Mouse (Mus musculus) CH12F3 (cell line): Measurements from ENCODE around the gene Rnaset2b.
"Not testable (repeated sequence)": the region's sequence is repeated elsewhere in the genome, so short reads cannot be mapped to it uniquely, and the experiment has no call there.

ENCODE experiments used
- in situ Hi-C: fragments of 300-500 bp; cut with MboI; formaldehyde crosslinking; loops from 2 replicates; pipeline ENCODE4 v1.14.3; 2020; ENCODE audit warnings: low sequenced_read_pairs

Rnaset2b gene

DNA sequence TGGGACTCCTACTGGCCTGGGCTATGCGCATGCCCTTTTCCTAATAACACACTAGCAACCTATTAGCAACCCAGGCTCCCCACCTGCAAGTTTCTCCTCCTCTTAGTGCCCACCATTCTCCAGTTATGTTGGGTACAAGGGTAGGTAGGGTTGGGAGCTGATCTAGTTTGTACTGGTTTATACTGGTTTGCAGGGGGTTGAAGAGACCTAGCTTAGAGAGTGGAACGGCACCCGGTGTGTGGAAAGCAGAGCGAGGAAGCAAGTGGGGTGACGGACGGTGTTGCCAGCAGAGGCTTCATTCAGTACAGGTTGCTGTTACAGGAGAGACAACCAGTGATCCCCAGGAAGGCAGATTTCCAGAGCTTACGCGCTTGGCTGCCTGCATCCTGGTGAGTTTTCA lies at the start of gene Rnaset2b:
Rnaset2b (plus strand) TSS at position 301 of the 400 bp plus-strand sequence.
- in situ Hi-C loops = not testable (repeated sequence)

DNA sequence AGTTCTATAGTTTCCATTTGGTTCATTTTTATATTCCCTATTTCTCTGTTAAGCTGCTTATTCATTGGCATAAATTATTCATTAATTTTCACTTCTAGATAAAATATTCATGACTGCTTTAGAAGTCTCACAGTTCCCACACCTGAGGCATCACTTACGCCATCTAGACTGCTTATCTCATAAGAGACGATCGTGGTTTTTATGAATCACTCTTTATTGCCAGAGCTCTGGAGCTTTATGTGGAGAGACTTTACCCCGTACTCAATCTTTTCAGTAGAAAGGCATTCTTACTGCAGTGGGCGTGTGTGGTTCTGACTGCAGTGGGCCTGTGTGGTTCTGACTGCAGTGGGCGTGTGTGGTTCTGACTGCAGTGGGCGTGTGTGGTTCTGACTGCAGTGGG lies 38.8 kb upstream of the Rnaset2b start:
- in situ Hi-C loops = not testable (repeated sequence)

DNA sequence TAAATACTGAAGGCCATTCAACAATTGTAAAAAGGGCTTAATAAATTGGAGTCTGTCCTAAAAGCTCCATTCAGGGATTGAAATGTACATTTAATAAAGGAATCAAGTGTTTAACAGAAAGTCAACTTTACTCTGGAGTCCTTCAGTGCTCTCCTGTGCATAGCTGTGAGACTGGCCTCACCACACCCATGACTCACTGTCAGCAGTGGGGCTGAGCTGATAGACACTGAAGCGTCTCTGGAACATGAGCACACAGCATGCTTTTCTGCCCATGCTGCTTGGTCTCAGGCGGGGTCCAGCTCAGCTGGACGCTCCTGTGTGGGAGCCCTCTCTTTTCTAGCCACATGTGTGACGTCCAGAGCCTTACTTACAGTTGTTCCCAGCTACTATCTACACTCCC lies 27.9 kb upstream of the Rnaset2b start:
- in situ Hi-C loops = not testable (repeated sequence)

DNA sequence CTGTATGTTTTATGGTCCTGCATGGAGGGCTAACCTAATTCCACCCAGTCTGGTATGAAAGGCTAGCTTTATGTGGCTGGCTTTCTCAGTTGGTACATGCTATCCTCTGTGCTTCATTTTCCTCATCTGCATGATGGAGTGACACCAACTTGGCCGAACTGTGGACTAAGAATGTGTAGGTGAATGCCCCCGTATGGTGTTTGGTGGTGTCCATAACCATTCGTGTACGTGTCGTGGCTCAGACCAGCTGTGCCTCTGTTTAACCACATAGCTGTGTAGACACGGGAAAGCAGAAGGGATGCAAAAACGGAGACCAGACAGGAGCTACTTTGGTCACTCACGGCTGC lies 22.8 kb upstream of the Rnaset2b start:
- in situ Hi-C loops = not testable (repeated sequence)

DNA sequence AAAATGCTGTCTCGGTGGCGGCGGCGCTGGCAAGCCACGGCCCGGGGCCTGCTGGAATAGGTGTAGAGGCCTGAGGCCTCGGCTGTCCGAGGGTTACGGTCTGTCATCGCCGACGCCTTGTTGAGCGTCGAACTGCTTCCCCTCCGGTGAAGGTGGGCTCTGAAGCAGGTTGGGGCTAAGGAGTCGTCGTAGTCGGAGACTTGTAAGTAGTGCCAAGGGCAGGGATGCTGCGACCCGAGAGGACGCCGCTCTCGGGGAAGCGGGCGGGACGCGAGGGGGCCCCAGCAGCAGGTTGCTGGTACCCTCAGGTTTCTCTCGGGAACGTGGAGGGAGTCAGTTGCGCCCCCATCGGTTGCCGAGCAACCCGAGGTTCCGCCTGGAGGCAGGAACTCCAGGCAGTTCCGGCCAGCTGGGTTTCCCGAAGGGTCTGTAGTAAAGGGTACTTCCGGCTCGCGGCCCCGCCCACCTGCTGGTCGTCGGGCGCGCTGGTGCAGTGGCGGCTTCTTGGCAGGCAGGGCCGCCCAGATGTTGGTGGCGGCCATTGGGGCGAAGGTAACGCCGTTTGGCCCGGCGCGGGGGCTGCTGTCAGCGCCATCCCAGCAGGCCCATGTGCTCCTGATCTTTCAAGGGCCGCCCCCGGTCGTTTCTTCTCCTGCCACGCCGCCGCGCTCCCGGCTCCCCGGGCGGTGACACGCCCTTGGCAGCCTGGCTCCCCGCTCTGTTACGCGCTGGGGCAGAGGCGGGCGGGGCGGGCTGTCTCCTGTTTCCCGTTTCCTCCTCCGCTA lies 22.3 kb upstream of the Rnaset2b start, which contains the start of gene Rsph3b:
Rsph3b (minus strand) TSS at position 699 of the 785 bp plus-strand sequence.
- in situ Hi-C loops = not testable (repeated sequence)

DNA sequence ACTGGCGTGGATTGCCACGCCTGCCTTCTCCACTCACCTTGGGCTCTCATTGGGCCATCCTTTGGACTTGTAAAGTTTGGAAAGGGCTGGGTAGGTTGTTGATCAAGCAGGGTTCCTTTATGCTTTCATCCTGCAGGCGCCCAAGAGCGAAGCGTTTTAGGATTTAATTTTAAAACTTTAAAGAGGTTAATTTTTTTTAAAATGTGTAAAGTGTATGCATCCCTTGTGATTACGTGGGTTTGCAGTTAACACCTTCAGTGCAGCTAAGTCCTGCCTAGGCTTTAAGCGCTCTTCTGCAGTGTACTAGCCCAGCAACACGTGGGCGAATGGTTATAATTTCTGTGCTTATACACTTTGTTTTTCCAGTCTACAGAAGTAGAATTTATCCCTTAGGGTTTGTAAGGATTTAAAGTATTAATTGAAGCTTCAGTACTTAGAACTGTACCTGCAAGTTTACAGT lies 21.6 kb upstream of the Rnaset2b start:
- in situ Hi-C loops = not testable (repeated sequence)

DNA sequence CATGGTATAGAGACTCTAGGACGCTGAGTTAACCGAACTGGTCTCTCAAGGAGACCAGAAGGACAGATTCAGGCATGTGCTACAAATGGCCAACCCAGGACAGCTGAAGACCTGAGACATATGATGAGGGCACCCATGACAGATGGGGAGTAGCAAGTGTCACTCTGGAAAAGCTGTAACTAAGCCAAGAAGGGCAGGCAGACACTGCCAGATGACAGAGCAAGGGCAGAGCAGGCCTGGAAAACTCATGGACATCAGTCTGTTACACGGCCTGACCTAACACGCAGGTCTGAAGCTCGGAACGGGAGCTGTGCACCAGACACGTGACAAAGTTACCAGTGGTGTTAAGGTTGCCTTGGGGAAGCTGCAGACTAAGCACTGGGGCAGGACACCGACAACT lies 11.6 kb upstream of the Rnaset2b start:
- in situ Hi-C loops = not testable (repeated sequence)

DNA sequence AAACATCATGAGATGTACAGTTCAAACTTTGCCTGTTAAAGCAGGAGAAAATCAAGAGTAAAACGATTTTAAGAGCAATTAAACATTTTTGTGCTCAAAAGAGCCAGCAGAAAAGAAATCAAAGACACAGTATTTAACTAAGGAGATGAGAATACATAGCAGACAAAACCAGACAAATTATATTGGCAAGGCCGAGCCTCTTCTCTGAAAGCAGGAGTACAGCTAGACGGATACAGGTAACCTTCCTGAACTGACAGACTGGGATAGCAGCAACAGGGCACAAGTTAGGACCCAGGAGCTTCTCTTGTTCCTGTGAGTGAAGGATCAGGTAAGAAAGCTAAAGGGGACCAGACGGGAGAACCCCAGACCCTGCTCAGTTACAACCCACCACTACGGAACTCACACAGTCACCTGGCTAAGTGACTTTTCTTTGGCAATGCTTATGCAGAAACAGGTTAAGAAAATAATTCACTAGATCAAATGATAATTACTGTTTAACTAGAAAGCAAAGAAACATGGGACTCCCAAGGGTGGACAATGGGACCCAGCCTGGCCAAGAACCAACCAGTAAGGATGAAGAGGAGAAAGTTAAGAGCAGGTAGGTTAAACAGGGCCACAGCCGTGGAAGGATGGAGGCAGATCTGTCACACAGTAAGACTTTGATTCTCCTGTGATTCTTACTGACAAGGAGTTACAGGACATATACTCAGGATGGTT lies 10.7 kb upstream of the Rnaset2b start:
- in situ Hi-C loops = not testable (repeated sequence)

DNA sequence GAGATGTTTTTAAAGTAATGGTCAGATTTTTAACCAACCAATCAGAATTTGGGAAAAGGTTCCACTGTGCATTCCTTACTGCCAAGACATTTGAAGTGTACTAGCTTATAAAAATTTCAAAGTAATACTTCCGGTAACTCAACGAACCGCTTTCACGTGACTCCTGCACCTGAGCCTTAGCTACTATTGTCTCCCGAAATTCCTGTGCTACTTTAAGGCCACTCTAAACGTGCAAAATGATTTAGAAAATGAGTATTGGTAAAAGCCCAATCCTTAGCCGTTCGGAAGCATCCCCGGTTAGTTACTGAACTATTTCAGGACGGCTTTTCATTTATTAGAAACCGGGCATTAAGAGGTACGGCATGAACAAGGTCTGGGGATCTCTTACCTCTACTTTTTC lies 10.1 kb upstream of the Rnaset2b start:
- in situ Hi-C loops = not testable (repeated sequence)

DNA sequence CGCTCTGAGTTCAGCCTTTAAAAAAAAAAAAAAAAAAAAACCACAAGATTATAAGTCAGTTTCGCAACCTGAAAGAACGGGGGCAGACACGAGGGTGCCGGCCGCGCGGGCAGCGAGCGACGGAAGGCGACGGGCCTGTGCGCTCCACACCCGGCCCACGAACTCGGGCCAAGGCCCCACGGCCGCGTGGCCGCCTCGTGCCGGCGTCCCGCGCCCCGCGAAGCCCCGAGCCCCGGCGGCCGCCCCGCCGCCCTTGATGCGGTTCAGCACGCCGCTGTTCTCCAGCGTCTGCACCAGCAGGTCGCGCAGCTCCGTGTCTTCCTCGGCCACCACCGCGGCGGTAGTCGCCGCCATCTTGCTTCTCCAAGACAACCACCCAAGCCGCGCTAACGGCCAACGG lies 9.7 kb upstream of the Rnaset2b start, which contains the start of gene Tagap1:
Tagap1 (minus strand) TSS at position 381 of the 400 bp plus-strand sequence.
- in situ Hi-C loops = not testable (repeated sequence)

DNA sequence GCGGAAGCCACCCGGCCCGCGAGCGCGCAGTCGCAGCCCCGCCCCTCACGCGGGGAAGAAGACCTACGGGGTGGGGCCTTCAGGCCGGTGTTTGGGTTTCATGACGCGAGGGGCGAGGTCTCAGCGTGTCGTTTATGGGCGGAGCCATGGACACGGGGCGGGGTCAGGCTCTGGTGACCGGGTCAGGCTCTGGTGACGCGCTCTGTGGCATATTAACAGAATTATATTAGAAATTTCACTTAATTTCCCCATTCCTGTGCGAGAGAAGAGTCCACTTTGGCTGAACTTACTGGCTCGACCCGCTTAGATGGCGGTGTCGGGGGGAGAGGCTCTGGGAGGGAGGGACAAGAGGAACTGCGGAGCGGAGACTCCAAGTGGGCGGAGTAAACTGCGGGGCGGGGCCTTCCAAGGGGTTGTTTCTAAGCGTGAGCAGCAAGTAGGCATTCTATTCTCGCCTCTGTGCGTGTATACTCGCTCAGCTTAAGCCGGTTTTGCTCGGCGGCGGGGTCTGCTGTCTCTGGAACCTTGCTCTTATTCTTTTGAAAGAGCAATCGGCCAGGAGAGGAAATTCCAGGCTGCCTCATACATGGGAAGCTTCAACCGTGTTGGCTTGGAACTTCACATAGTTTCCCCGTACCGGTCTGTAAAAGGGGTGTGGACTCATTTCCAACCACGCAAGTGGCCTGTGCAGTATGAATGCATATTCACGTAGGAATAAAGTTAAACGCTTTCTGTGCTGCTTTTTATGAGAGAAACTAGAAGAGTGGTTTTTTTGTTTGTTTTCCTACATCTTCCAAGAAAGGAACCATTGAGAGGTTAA lies 9.0 kb upstream of the Rnaset2b start:
- in situ Hi-C loops = not testable (repeated sequence)

DNA sequence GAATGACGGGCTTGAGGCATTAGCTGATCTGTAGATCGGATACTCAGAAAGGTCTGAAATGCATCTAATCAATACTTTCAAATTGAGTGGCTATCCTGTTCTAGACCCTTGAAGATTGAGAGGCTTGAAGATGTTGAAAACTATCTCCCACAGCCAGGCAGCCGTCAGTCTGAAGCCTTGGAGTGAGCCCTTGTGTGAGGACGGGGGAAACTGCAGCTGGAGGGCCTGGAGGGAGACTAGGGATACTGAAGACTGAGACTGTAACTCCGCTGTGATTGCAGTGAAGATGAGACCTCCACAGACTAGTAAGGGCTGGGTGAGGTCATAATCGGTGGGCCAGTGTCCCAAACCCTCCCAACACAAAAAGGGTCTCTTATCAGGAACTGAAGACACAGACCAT lies 8.1 kb upstream of the Rnaset2b start:
- in situ Hi-C loops = not testable (repeated sequence)

DNA sequence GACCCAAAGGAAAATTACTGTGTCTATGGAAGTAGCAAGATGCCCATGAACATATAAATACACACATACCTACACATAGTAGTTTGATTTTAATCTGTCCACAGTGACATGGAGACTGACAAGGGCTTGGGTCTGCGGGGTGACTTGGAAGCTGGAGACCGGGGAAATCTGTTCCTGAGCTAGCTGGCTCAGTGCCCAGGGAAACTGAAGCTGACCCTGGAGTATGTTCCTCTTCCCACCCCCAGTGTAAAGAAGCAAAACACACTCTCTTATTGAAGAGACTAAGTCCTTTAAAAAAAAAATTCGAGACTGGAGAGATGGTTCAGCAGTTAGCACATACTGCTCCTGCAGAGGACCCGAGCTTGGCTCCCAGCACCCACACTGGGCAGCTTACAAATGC lies 7.5 kb upstream of the Rnaset2b start:
- in situ Hi-C loops = not testable (repeated sequence)

DNA sequence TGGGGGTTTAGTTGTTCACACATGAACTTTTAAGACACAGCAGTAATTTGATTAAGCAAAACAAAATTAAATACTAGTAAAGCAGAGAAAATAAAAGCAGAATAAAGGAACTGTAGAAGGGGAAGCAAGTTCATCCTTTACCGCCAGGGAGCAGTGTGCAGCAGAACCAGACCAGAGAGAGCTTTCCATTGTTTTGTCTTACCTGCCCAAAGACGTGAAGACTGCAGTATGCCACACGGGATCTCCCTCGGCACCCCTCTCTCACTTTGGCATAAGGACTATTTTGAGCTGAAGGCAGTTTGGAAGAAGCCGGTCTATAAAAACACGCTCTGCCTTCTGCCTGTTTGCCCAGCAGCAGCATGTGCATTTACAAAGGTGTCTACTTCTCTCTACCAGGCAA lies 5.1 kb upstream of the Rnaset2b start:
- in situ Hi-C loops = not testable (repeated sequence)

DNA sequence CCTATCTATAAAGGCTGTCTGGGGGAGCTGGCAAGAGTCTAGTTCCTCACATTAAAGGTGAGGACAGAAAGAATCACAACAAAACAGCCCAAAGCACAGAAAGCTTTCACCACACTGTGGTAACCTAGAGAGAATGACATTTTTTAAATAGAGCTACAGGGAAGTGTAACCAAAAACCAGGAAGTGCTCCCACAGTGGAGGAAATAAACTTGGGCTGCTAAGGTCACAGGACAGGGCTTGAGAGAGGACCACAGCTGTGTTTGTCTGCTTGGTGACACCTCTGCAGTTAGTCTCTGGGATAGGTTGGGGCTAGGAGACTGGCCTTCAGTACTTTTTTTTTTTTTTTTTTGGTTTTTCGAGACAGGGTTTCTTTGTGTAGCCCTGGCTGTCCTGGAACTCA lies 2.8 kb upstream of the Rnaset2b start:
- in situ Hi-C loops = not testable (repeated sequence)

DNA sequence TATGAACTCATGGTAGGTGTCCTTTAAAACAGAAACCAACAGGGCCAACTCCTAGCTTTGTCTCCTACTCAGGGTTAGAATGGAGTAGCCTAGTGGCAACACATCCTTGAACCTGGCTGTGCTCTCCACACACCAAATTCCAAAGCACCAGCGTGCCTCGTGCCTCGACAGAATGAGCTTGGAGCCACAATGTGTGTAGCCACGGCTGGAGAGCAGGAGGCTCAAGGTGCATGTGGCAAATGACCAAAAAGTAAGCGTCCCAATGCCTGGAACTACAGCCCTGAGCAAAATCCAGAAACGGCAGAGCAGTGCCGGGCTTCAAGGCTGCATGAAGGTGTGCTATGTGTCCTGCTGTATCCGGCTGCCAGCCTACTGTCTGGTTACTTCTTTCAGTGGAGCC lies 804 bp downstream of the Rnaset2b start:
- in situ Hi-C loops = not testable (repeated sequence)

DNA sequence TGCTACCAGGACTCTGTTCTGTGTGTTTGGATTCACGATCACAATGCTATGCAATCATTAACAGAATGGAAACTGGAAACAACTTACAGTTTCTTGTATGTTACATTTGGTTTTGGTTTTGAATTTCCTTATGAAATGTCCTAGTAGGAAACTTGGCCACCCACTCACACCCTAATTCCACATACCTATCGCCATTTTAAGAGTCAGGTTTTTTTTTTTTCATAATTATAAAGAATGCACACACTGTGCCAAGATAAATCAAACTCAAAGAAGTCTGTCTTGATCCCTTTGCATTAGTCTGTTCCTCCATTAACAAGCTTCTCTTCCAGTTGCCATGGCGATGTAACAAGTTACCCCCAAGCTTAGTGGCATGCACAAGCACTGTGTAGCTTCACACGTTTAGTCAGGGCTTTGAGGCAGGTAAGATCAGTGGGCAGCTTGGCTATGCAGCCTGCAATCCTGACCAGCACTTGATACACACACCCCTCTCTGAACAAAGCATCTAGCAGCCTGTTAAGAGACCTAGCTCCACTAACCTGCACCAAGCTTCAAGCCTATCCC lies 2.5 kb downstream of the Rnaset2b start:
- in situ Hi-C loops = not testable (repeated sequence)

DNA sequence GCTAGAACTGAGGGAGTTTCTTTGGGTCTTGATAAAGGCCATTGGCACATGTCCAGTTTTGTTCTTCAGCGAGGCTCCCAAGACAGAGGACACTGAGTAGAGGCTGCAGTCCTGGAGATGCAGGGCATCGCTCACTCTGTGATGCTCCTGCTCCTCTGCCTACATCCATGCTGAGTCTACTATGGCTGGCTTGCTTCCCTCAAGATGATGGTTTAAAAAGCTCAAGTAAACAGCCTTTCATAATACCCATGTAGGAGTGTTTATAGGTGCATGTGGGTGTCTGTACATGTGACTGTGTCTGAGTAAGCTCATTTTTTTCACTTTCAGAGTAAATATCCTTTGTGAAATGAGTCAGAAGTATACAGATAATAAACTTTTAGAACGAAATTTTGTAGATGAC lies 4.6 kb downstream of the Rnaset2b start:
- in situ Hi-C loops = not testable (repeated sequence)

DNA sequence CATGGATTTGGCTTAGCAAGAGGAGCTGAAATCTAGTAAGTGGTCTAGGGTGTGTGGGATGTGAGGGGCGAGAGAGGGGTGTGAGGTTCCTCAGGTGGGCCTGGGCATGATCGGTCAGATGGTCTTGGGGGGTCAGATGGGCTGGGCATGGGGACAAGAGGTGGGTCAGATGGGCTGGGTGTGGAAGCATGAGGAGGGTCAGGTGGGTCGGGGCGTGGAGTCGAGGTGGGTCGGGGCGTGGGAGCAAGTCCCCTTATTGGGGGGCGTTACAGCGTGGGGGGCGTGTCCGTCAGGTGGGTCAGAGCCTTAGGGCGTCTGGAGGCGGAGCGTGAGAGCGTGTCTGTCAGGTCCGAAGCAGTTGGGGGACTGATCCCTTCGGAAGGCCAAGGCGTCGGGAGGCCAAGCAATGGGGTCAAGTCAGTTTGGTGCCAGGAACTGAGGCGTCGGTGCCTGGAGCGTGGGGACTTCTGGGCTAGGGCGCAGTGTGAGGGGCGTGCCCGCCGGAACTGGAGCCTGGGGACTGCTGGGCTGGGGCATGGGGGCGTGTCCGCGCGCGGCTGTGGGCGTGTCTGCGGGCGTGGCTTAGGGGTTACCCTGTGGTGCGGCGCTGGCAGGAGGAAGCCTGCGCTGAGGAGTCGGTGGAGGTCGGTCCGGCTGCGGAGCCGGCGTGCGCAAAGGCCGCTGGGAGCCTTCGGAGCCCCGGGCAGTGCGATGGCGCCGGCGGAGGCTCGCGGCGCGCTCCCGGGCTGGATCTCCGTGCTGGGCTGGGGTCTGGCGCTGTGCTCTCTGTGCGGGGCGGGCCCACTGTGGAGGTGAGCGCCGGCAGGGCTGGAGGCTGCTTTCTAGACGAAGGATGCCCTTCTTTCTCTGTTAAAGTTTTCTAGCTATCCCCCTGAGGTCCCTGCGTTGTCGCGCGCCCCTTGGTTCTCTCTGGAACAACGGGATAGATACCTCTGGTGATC lies 8.1 kb downstream of the Rnaset2b start, which contains the start of gene Gm49721:
Gm49721 (plus strand) TSS at position 618 of the 962 bp plus-strand sequence.
- in situ Hi-C loops = not testable (repeated sequence)

DNA sequence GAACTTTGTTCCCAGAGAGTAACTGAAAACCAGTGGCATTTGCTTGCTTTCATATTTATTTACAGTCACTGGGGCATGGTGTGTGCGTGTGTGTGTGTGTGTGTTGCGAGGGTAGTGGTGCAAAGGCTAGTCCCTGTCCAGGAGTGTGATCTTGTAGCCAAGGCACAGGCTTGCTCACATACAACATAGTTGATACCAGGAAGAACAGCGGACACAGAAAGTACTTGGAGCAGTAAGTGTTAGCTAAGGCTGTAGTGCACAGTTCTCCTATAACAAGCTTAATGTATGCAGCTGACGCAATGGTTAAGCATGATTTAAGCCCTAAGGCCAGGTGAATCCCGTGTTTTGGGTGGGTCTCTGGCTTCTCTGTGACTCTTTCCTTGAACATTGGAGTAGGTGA lies 8.9 kb downstream of the Rnaset2b start:
- in situ Hi-C loops = not testable (repeated sequence)
